Mouse (Mus musculus) liver, adult 2 months (tissue): Measurements from ENCODE around the gene Zmat5. TPM values are rescaled to one million over a fixed set of nuclear protein-coding genes. Genes with fewer than 3 reads are reported as not detected.

Source experiments
- DNase-seq: peaks from one replicate; pipeline ENCODE4 v3.0.0-alpha.2; 2011; ENCODE audit warnings: low read depth, low spot score; ENCODE audit errors: extremely low read depth
- H3K27ac ChIP-seq: fragments of 200-500 bp; replicated peaks from 2 replicates; pipeline ENCODE4 v1.5.1; 2012; ENCODE audit warnings: low read depth, mild to moderate bottlenecking, control low read depth, inconsistent platforms, low read length; ENCODE audit not compliant: insufficient read depth
- H3K27me3 ChIP-seq: fragments of 200-500 bp; 2 replicates; pipeline ENCODE4 v1.6.1; 2012; ENCODE audit warnings: mild to moderate bottlenecking, moderate library complexity, low read length, inconsistent platforms; ENCODE audit not compliant: control insufficient read depth, insufficient read depth
- H3K36me3 ChIP-seq: fragments of 200-500 bp; 2 replicates; pipeline ENCODE4 v1.6.1; 2012; ENCODE audit warnings: low read length, inconsistent platforms; ENCODE audit not compliant: control insufficient read depth, insufficient read depth
- H3K4me1 ChIP-seq: fragments of 200-500 bp; 2 replicates; pipeline ENCODE4 v1.6.1; 2011; ENCODE audit warnings: low read length; ENCODE audit not compliant: control insufficient read depth, insufficient read depth
- H3K4me3 ChIP-seq: fragments of 200-500 bp; 2 replicates; pipeline ENCODE4 v1.5.1; 2011; ENCODE audit warnings: low read depth, mild to moderate bottlenecking, control low read depth, low read length, moderate library complexity; ENCODE audit not compliant: insufficient read depth
- H3K79me2 ChIP-seq: fragments of 200-500 bp; 2 replicates; pipeline ENCODE4 v1.6.1; 2012; ENCODE audit warnings: inconsistent platforms, mild to moderate bottlenecking, low read length, moderate library complexity; ENCODE audit not compliant: control insufficient read depth, insufficient read depth
- H3K9ac ChIP-seq: fragments of 200-500 bp; 2 replicates; pipeline ENCODE4 v1.6.1; 2012; ENCODE audit warnings: low read depth, mild to moderate bottlenecking, control low read depth, inconsistent platforms, low read length
- CTCF ChIP-seq: fragments of 200-500 bp; IDR thresholded peaks from 2 replicates; pipeline ENCODE4 v1.5.1; 2011; ENCODE audit warnings: low read depth, low read length, control low read depth
- POLR2A ChIP-seq: fragments of 200-500 bp; IDR thresholded peaks from 2 replicates; pipeline ENCODE4 v1.6.1; 2011; ENCODE audit warnings: low read length, control low read depth; ENCODE audit not compliant: insufficient read depth; ENCODE audit errors: extremely low read depth
- WGBS: fragments of 180-500 bp; shearing (Covaris S2); methylation state at CpG from one replicate; pipeline ENCODE4 v1.1.7; 2018; 5-methylcytosine and 5-hydroxymethylcytosine counted together
- polyA plus RNA-seq: library from polyadenylated mRNA; depleted of rRNA; stranded (reverse); fragments of >200 nt; gene quantifications from 2 replicates; pipeline ENCODE4 v1.2.3, GENCODE M21; 2012; rRNA removed
- total RNA-seq: library from RNA; depleted of rRNA; stranded (reverse); fragments of >200 nt; gene quantifications from 2 replicates; pipeline ENCODE4 v1.2.3, GENCODE M21; 2014; rRNA removed

Zmat5 gene
- total and polyA plus RNA-seq, 2 experiments, result 5.1 to 13.8 TPM

GRCm38 (mm10) chr11:4769881-4770280 lies 65.4 kb downstream of the Zmat5 start:
- Histone ChIP-seq H3K27me3 (no peaks in the 10 kb centered on the region), H3K36me3 (no peaks in the 10 kb centered on the region; the same call in 1 of the 2 replicates), H3K9ac (no peak overlapping the region), H3K4me3 (no peak overlapping the region), H3K79me2 (no peaks in the 10 kb centered on the region), H3K4me1 (no peaks in the 10 kb centered on the region), H3K27ac (no peak overlapping the region)
- no peak for TF ChIP-seq POLR2A
- no peak for TF ChIP-seq CTCF
- WGBS, result 93% methylated on average over 6 of the region's 6 CpGs
- DNase-seq, result no peak

- Histone ChIP-seq H3K27ac (no peak overlapping the region), H3K79me2 (no peaks in the 10 kb centered on the region), H3K4me1 (no peaks in the 10 kb centered on the region), H3K27me3 (no peaks in the 10 kb centered on the region), H3K9ac (no peak overlapping the region), H3K36me3 (no peaks in the 10 kb centered on the region; the same call in 1 of the 2 replicates), H3K4me3 (no peak overlapping the region)
- TF ChIP-seq CTCF (no peak), POLR2A (no peak)
- WGBS, result 86% methylated on average over 7 of the region's 7 CpGs
- DNase-seq, result no peak
Observed at GRCm38 (mm10) chr11:4771756-4772155, 67.3 kb downstream of the Zmat5 start.

GRCm38 (mm10) chr11:4772925-4773324 lies 68.4 kb downstream of the Zmat5 start:
- Histone ChIP-seq H3K79me2 (no peaks in the 10 kb centered on the region), H3K4me3 (no peak overlapping the region), H3K27me3 (no peaks in the 10 kb centered on the region), H3K36me3 (no peaks in the 10 kb centered on the region; the same call in 1 of the 2 replicates), H3K9ac (no peak overlapping the region), H3K27ac (no peak overlapping the region), H3K4me1 (no peaks in the 10 kb centered on the region)
- TF ChIP-seq CTCF (peak; percentile 73), POLR2A (no peak)
- WGBS, result 32% methylated on average over 3 of the region's 3 CpGs
- DNase-seq, result peak; percentile 35

GRCm38 (mm10) chr11:4780927-4781326 lies 76.4 kb downstream of the Zmat5 start:
- DNase-seq, result no peak
- H3K4me1 ChIP-seq, result no peaks in the 10 kb centered on the region
- no peak overlapping the region for H3K4me3 ChIP-seq
- H3K27me3 ChIP-seq, result no peaks in the 10 kb centered on the region
- WGBS, result 82% methylated on average over 3 of the region's 3 CpGs
- no peak for TF ChIP-seq POLR2A
- TF ChIP-seq CTCF, result no peak
- no peaks in the 10 kb centered on the region for H3K79me2 ChIP-seq
- H3K36me3 ChIP-seq, result peaks cover 28% of the 10 kb centered on the region
- H3K9ac ChIP-seq, result no peak overlapping the region
- no peak overlapping the region for H3K27ac ChIP-seq

GRCm38 (mm10) chr11:4783116-4783515 lies 78.6 kb downstream of the Zmat5 start:
- DNase-seq, result no peak
- no peak for TF ChIP-seq POLR2A
- TF ChIP-seq CTCF, result no peak
- H3K4me1 ChIP-seq, result no peaks in the 10 kb centered on the region
- no peak overlapping the region for H3K4me3 ChIP-seq
- H3K36me3 ChIP-seq, result peaks cover 44% of the 10 kb centered on the region
- WGBS, result 94% methylated on average over 3 of the region's 3 CpGs
- no peak overlapping the region for H3K9ac ChIP-seq
- H3K79me2 ChIP-seq, result no peaks in the 10 kb centered on the region
- no peak overlapping the region for H3K27ac ChIP-seq
- H3K27me3 ChIP-seq, result no peaks in the 10 kb centered on the region

- peaks cover 50% of the 10 kb centered on the region for H3K36me3 ChIP-seq
Observed at GRCm38 (mm10) chr11:4784629-4785142, 80.2 kb downstream of the Zmat5 start.

More at GRCm38 (mm10) chr11:4784629-4785142, 80.2 kb downstream of the Zmat5 start:
- Histone ChIP-seq H3K27me3 (no peaks in the 10 kb centered on the region), H3K4me1 (no peaks in the 10 kb centered on the region), H3K79me2 (no peaks in the 10 kb centered on the region), H3K27ac (no peak overlapping the region), H3K4me3 (no peak overlapping the region), H3K9ac (no peak overlapping the region)
- DNase-seq, result no peak
- no peak for TF ChIP-seq POLR2A
- no peak for TF ChIP-seq CTCF
- WGBS, result 77% methylated on average over 5 of the region's 5 CpGs

Other genes starting within 250 kb of the Zmat5 start
- 19.4 and 22.9 TPM in 2 replicates for gene Mtmr3, start 109.8 kb upstream of the Zmat5 start, total RNA-seq
- 10.0 and 12.4 TPM in 2 replicates for gene Mtmr3, start 109.8 kb upstream of the Zmat5 start, polyA plus RNA-seq
- gene Gm11032, start 84.6 kb upstream of the Zmat5 start, total RNA-seq, result not detected in 2 replicates
- not detected in 2 replicates for gene Gm11032, start 84.6 kb upstream of the Zmat5 start, polyA plus RNA-seq
- 8.5 and 12.4 TPM in 2 replicates for gene Ascc2, start 66.9 kb upstream of the Zmat5 start, total RNA-seq
- gene Ascc2, start 66.9 kb upstream of the Zmat5 start, polyA plus RNA-seq, result 9.7 and 9.9 TPM in 2 replicates
- gene Uqcr10, start 336 bp upstream of the Zmat5 start, total RNA-seq, result 702 and 886 TPM in 2 replicates
- 568 and 709 TPM in 2 replicates for gene Uqcr10, start 336 bp upstream of the Zmat5 start, polyA plus RNA-seq
- gene Cabp7, start 42.1 kb downstream of the Zmat5 start, total RNA-seq, result not detected in 2 replicates
- not detected in 2 replicates for gene Cabp7, start 42.1 kb downstream of the Zmat5 start, polyA plus RNA-seq
- gene Nf2, start 144.9 kb downstream of the Zmat5 start, total RNA-seq, result 10.8 and 11.1 TPM in 2 replicates
- gene Nf2, start 144.9 kb downstream of the Zmat5 start, polyA plus RNA-seq, result 14.6 and 16.4 TPM in 2 replicates
- 217 and 226 TPM in 2 replicates for gene Nipsnap1, start 169.3 kb downstream of the Zmat5 start, total RNA-seq
- 294 and 337 TPM in 2 replicates for gene Nipsnap1, start 169.3 kb downstream of the Zmat5 start, polyA plus RNA-seq
- gene Thoc5, start 190.6 kb downstream of the Zmat5 start, total RNA-seq, result 8.8 and 10.0 TPM in 2 replicates
- gene Thoc5, start 190.6 kb downstream of the Zmat5 start, polyA plus RNA-seq, result 9.6 and 10.4 TPM in 2 replicates
- 0.09 and 0.20 TPM in 2 replicates for gene Nefh, start 243.4 kb downstream of the Zmat5 start, total RNA-seq
- 0.06 TPM in 1 of 2 replicates, not detected in the other for gene Nefh, start 243.4 kb downstream of the Zmat5 start, polyA plus RNA-seq